Mouse (Mus musculus) MEL (cell line): ENCODE data around the gene Gm20388. TPM values are rescaled to one million over a fixed set of nuclear protein-coding genes. Genes with fewer than 3 reads are reported as not detected.
A peak's percentile ranks its signal among the peaks of the same experiment; 100 is the strongest.

Experiments used
- DNase-seq: peaks from one replicate; pipeline ENCODE4 v3.0.0; 2011; ENCODE audit warnings: low read depth, low spot score
- H3K27ac ChIP-seq: 2 replicates; pipeline ENCODE4 v1.5.1; 2012; ENCODE audit warnings: low read depth, mild to moderate bottlenecking, control low read depth, low read length, moderate library complexity; ENCODE audit not compliant: control insufficient read depth
- H3K27me3 ChIP-seq, 2 experiments: fragments of 150-350 bp in 1 of 2; sonication (generic) in 1 of 2; 2 replicates each; pipeline ENCODE4 v1.6.1; 2012; ENCODE audit warnings: low read length in 2 of 2, mild to moderate bottlenecking in 2 of 2, improper control_type of control experiment in 1 of 2, moderate library complexity in 1 of 2; ENCODE audit not compliant: insufficient read depth in 2 of 2, control insufficient read depth in 1 of 2
- H3K36me3 ChIP-seq, 2 experiments: 2 replicates each; pipeline ENCODE4 v1.6.1; 2012 to 2014; ENCODE audit warnings: low read length in 2 of 2, improper control_type of control experiment in 1 of 2, inconsistent platforms in 1 of 2, mild to moderate bottlenecking in 1 of 2; ENCODE audit not compliant: insufficient read depth in 2 of 2, control insufficient read depth in 1 of 2
- H3K4me1 ChIP-seq, 2 experiments: fragments of 150-350 bp in 1 of 2; sonication (generic) in 1 of 2; 2 replicates each; pipeline ENCODE4 v1.6.1; 2012; ENCODE audit warnings: low read length in 2 of 2, improper control_type of control experiment in 1 of 2, mild to moderate bottlenecking in 1 of 2; ENCODE audit not compliant: insufficient read depth in 2 of 2, control insufficient read depth in 1 of 2
- H3K4me3 ChIP-seq, 2 experiments: fragments of 150-350 bp in 1 of 2; sonication (generic) in 1 of 2; 2 replicates each; pipeline ENCODE4 v1.5.1; 2012; ENCODE audit warnings: low read depth in 2 of 2, low read length in 2 of 2, mild to moderate bottlenecking in 2 of 2, moderate library complexity in 2 of 2, control low read depth in 1 of 2, improper control_type of control experiment in 1 of 2; ENCODE audit not compliant: control insufficient read depth in 1 of 2, insufficient read depth in 1 of 2
- H3K79me2 ChIP-seq: 2 replicates; pipeline ENCODE4 v1.6.1; 2012; ENCODE audit warnings: mild to moderate bottlenecking, low read length, moderate library complexity; ENCODE audit not compliant: control insufficient read depth, poor library complexity, insufficient read depth
- H3K9ac ChIP-seq: 2 replicates; pipeline ENCODE4 v1.6.1; 2012; ENCODE audit warnings: low read depth, mild to moderate bottlenecking, control low read depth, low read length, moderate library complexity; ENCODE audit not compliant: control insufficient read depth, poor library complexity, severe bottlenecking
- H3K9me3 ChIP-seq: fragments of 150-350 bp; sonication (generic); replicated peaks from 2 replicates; pipeline ENCODE4 v1.6.1; 2012; ENCODE audit warnings: mild to moderate bottlenecking, low read length, improper control_type of control experiment, moderate library complexity; ENCODE audit not compliant: insufficient read depth
- CHD1 ChIP-seq: IDR thresholded peaks from 2 replicates; pipeline ENCODE4 v1.6.1; 2012; ENCODE audit warnings: low read depth, mild to moderate bottlenecking, inconsistent platforms, low read length, improper control_type of control experiment
- CHD2 ChIP-seq: IDR thresholded peaks from 2 replicates; pipeline ENCODE4 v1.6.1; 2011; ENCODE audit warnings: low read length, improper control_type of control experiment
- CTCF ChIP-seq, 3 experiments: IDR thresholded peaks in 2 of 3; conservative IDR thresholded peaks in 1 of 3; 2 replicates each; pipeline ENCODE4 v1.5.1; 2011 to 2012; ENCODE audit warnings: low read length in 3 of 3, low read depth in 2 of 3, mild to moderate bottlenecking in 2 of 3, improper control_type of control experiment in 1 of 3, inconsistent platforms in 1 of 3, mixed read lengths in 1 of 3, moderate library complexity in 1 of 3; ENCODE audit not compliant: control insufficient read depth in 1 of 3, insufficient read depth in 1 of 3, poor library complexity in 1 of 3, severe bottlenecking in 1 of 3
- EP300 ChIP-seq, 2 experiments: IDR thresholded peaks; 2 replicates each; pipeline ENCODE4 v1.6.1; 2011; ENCODE audit warnings: improper control_type of control experiment in 2 of 2, low read length in 2 of 2, low read depth in 1 of 2, mild to moderate bottlenecking in 1 of 2
- HCFC1 ChIP-seq: IDR thresholded peaks from 2 replicates; pipeline ENCODE4 v1.6.1; 2012; ENCODE audit warnings: low read depth, mild to moderate bottlenecking, inconsistent platforms, low read length, improper control_type of control experiment, moderate library complexity
- KAT2A ChIP-seq: conservative IDR thresholded peaks from 2 replicates; pipeline ENCODE4 v1.6.1; 2012; ENCODE audit warnings: low read depth, low read length, improper control_type of control experiment, inconsistent platforms
- MAFK ChIP-seq: IDR thresholded peaks from 2 replicates; pipeline ENCODE4 v1.6.1; 2011; ENCODE audit warnings: low read depth, mild to moderate bottlenecking, low read length, improper control_type of control experiment, borderline replicate concordance
- MAX ChIP-seq: IDR thresholded peaks from 2 replicates; pipeline ENCODE4 v1.6.1; 2011; ENCODE audit warnings: low read length, improper control_type of control experiment
- MEF2A ChIP-seq: IDR thresholded peaks from 2 replicates; pipeline ENCODE4 v1.6.1; 2014; ENCODE audit warnings: low read depth, mild to moderate bottlenecking, inconsistent platforms, low read length, improper control_type of control experiment; ENCODE audit not compliant: poor library complexity, insufficient replicate concordance, severe bottlenecking; ENCODE audit errors: extremely low read depth
- MXI1 ChIP-seq: IDR thresholded peaks from 2 replicates; pipeline ENCODE4 v1.6.1; 2011; ENCODE audit warnings: mild to moderate bottlenecking, low read depth, low read length, improper control_type of control experiment
- MYC ChIP-seq: IDR thresholded peaks from 2 replicates; pipeline ENCODE4 v1.6.1; 2011; ENCODE audit warnings: low read depth, mild to moderate bottlenecking, low read length, improper control_type of control experiment, moderate library complexity
- NELFE ChIP-seq: IDR thresholded peaks from 2 replicates; pipeline ENCODE4 v1.6.1; 2011; ENCODE audit warnings: low read depth, low read length, improper control_type of control experiment
- POLR2AphosphoS2 ChIP-seq: IDR thresholded peaks from 2 replicates; pipeline ENCODE4 v1.6.1; 2011; ENCODE audit warnings: low read length, improper control_type of control experiment
- POLR2AphosphoS5 ChIP-seq: IDR thresholded peaks from 2 replicates; pipeline ENCODE4 v1.6.1; 2012; ENCODE audit warnings: low read depth, borderline replicate concordance, mild to moderate bottlenecking, inconsistent platforms, low read length, moderate library complexity, mixed read lengths
- RAD21 ChIP-seq: IDR thresholded peaks from 2 replicates; pipeline ENCODE4 v1.6.1; 2011; ENCODE audit warnings: mild to moderate bottlenecking, low read depth, low read length, improper control_type of control experiment
- RCOR1 ChIP-seq: IDR thresholded peaks from 2 replicates; pipeline ENCODE4 v1.6.1; 2012; ENCODE audit warnings: low read depth, mild to moderate bottlenecking, inconsistent platforms, low read length, improper control_type of control experiment
- SIN3A ChIP-seq: IDR thresholded peaks from 2 replicates; pipeline ENCODE4 v1.6.1; 2012; ENCODE audit warnings: low read length, improper control_type of control experiment, inconsistent platforms
- SMC3 ChIP-seq: IDR thresholded peaks from 2 replicates; pipeline ENCODE4 v1.6.1; 2011; ENCODE audit warnings: low read depth, low read length, improper control_type of control experiment
- TAL1 ChIP-seq: IDR thresholded peaks from 2 replicates; pipeline ENCODE4 v1.6.1; 2012; ENCODE audit warnings: mild to moderate bottlenecking, inconsistent platforms, low read length, moderate library complexity, mixed read lengths
- TBP ChIP-seq: IDR thresholded peaks from 2 replicates; pipeline ENCODE4 v1.8.0; 2011; ENCODE audit warnings: low read depth, low read length, improper control_type of control experiment
- UBTF ChIP-seq: IDR thresholded peaks from 2 replicates; pipeline ENCODE4 v1.6.1; 2012; ENCODE audit warnings: low read depth, mild to moderate bottlenecking, inconsistent platforms, low read length, improper control_type of control experiment, moderate library complexity, borderline replicate concordance; ENCODE audit not compliant: insufficient read depth
- USF1 ChIP-seq: IDR thresholded peaks from 2 replicates; pipeline ENCODE4 v1.6.1; 2014; ENCODE audit warnings: low read depth, mild to moderate bottlenecking, inconsistent platforms, low read length, improper control_type of control experiment, moderate library complexity
- polyA plus RNA-seq, 2 experiments: library from polyadenylated mRNA; stranded (reverse) in 1 of 2; unstranded in 1 of 2; fragments of >175 nt in 1 of 2; fragments of >200 nt in 1 of 2; gene quantifications; 2 replicates each; pipeline versions ENCODE4 v1.2.1 to v1.2.4; 2012; ENCODE audit warnings: low replicate concordance in 2 of 2, low read depth in 1 of 2; ENCODE audit not compliant: insufficient read length in 2 of 2, insufficient read depth in 1 of 2, missing spikeins in 1 of 2
- total RNA-seq: library from RNA; depleted of rRNA; stranded (reverse); fragments of 300-350 nt; gene quantifications from 2 replicates; pipeline ENCODE4 v1.2.3, GENCODE M21; 2012

The Gm20388 gene
- total and polyA plus RNA-seq, 3 experiments: 11.1 to 17.8 TPM; not detected in 1

- no peak overlapping the region for H3K27ac ChIP-seq
- no peaks in the 10 kb centered on the region for H3K79me2 ChIP-seq
- H3K36me3 ChIP-seq: no peaks in the 10 kb centered on the region
- H3K9me3 ChIP-seq: no peaks in the 10 kb centered on the region
- DNase-seq: no peak
- no peak overlapping the region for H3K4me3 ChIP-seq
- no peak overlapping the region for H3K9ac ChIP-seq
- H3K4me1 ChIP-seq: no peaks in the 10 kb centered on the region; a peak in 1 of 4 replicates
- H3K27me3 ChIP-seq: no peaks in the 10 kb centered on the region
- TF ChIP-seq POLR2AphosphoS2 (no peak), EP300 (IDR thresholded peaks at IDR 0.05; ENCODE audit: low read depth in 1 of 2, low read length in 2 of 2) (no peak), UBTF (no peak), MAFK (no peak), MEF2A (no peak), TAL1 (no peak), USF1 (no peak), SIN3A (no peak), MXI1 (no peak), POLR2AphosphoS5 (no peak), CHD2 (no peak), NELFE (no peak)
These were observed 1317.1 kb downstream of the Gm20388 start for GRCm38 (mm10) chr8:121227756-121228155.

- TF ChIP-seq POLR2AphosphoS5 (no peak), MAX (no peak), SMC3 (peak; percentile 53), RCOR1 (no peak), CHD1 (no peak), CTCF (IDR thresholded peaks at IDR 0.05 in 2 of 3, conservative IDR thresholded peaks at IDR 0.05 in 1 of 3; ENCODE audit: control insufficient read depth in 1 of 3, insufficient read depth in 1 of 3, low read depth in 2 of 3, low read length in 3 of 3, poor library complexity in 1 of 3, severe bottlenecking in 1 of 3) (peak; percentile 45 to 64 (median 62)), RAD21 (peak; percentile 17), USF1 (no peak), HCFC1 (no peak), TBP (no peak), TAL1 (no peak), KAT2A (no peak), MYC (no peak)
- TF ChIP-seq, all 39 proteins: peak for 3
- Histone ChIP-seq H3K27me3 (no peaks in the 10 kb centered on the region), H3K36me3 (no peaks in the 10 kb centered on the region), H3K79me2 (no peaks in the 10 kb centered on the region), H3K9ac (no peak overlapping the region), H3K27ac (no peak overlapping the region), H3K4me3 (no peak overlapping the region), H3K4me1 (no peaks in the 10 kb centered on the region; a peak in 1 of 4 replicates), H3K9me3 (no peaks in the 10 kb centered on the region)
- DNase-seq: peak; percentile 26
These were observed 1318.3 kb downstream of the Gm20388 start for GRCm38 (mm10) chr8:121228892-121229291.
